Mouse (Mus musculus): ENCODE measurements around the gene Mkrn2os.

The Mkrn2os gene

GRCm38 (mm10) chr6:115582328-115583115, 9.9 kb downstream of the Mkrn2os start:
- no peak for DNase-seq (ENCODE audit: low spot score in 2 of 2)

GRCm38 (mm10) chr6:115580810-115581209, 11.6 kb downstream of the Mkrn2os start:
- no peak for DNase-seq (ENCODE audit: low spot score in 2 of 2)

GRCm38 (mm10) chr6:115577941-115578340, 14.4 kb downstream of the Mkrn2os start:
- DNase-seq (ENCODE audit: low spot score in 2 of 2): no peak

- DNase-seq (ENCODE audit: low spot score in 2 of 2): no peak
Observed at GRCm38 (mm10) chr6:115577407-115577806, 15.0 kb downstream of the Mkrn2os start.

GRCm38 (mm10) chr6:115574171-115574570, 18.2 kb downstream of the Mkrn2os start:
- DNase-seq (ENCODE audit: low spot score in 2 of 2): no peak

- no peak for DNase-seq (ENCODE audit: low spot score in 2 of 2)
Observed at GRCm38 (mm10) chr6:115565479-115566045, 26.8 kb downstream of the Mkrn2os start.

GRCm38 (mm10) chr6:115559651-115560632, 32.4 kb downstream of the Mkrn2os start:
- no peak for DNase-seq (ENCODE audit: low spot score in 2 of 2)

GRCm38 (mm10) chr6:115558176-115558575, 34.2 kb downstream of the Mkrn2os start:
- DNase-seq (ENCODE audit: low spot score in 2 of 2): no peak

GRCm38 (mm10) chr6:115555485-115555884, 36.9 kb downstream of the Mkrn2os start:
- DNase-seq (ENCODE audit: low spot score in 2 of 2): no peak

GRCm38 (mm10) chr6:115546276-115546675, 46.1 kb downstream of the Mkrn2os start:
- peak in 1 of 2 experiments; percentile 25 for DNase-seq (ENCODE audit: low spot score in 2 of 2)

GRCm38 (mm10) chr6:115544442-115544970, 47.9 kb downstream of the Mkrn2os start, which contains the start of gene Tsen2:
Gene Tsen2, plus strand, starts transcription at chr6:115544664.
- DNase-seq (ENCODE audit: low spot score in 2 of 2): peak; percentile 95 to 96

GRCm38 (mm10) chr6:115542341-115542740, 50.0 kb downstream of the Mkrn2os start:
- no peak for DNase-seq (ENCODE audit: low spot score in 2 of 2)

GRCm38 (mm10) chr6:115541676-115542275, 50.6 kb downstream of the Mkrn2os start:
- no peak for DNase-seq (ENCODE audit: low spot score in 2 of 2)

GRCm38 (mm10) chr6:115538645-115539429, 53.5 kb downstream of the Mkrn2os start:
- peak; percentile 57 to 82 for DNase-seq (ENCODE audit: low spot score in 2 of 2)

GRCm38 (mm10) chr6:115536169-115536568, 56.2 kb downstream of the Mkrn2os start:
- no peak for DNase-seq (ENCODE audit: low spot score in 2 of 2)

GRCm38 (mm10) chr6:115534617-115535016, 57.8 kb downstream of the Mkrn2os start:
- no peak for DNase-seq (ENCODE audit: low spot score in 2 of 2)

Measured in frontal cortex, postnatal 14 days (tissue).